Mouse (Mus musculus) CD4-positive, CD25-positive, alpha-beta regulatory T cell, adult 2 months (primary cell): ENCODE measurements around the gene Sass6.
"Not testable (repeated sequence)": the region's sequence is repeated elsewhere in the genome, so short reads cannot be mapped to it uniquely, and the experiment has no call there.

Experiments
- DNase-seq: peaks from one replicate; pipeline ENCODE4 v3.0.0-alpha.2; 2012; ENCODE audit warnings: low read depth, low spot score

The Sass6 gene

GRCm38 (mm10) chr3:116661870-116662414 lies 67.2 kb downstream of the Sass6 start:
- DNase-seq, result no peak

GRCm38 (mm10) chr3:116662463-116662863 lies 67.7 kb downstream of the Sass6 start, which contains the start of gene Mfsd14a:
TSS of gene Mfsd14a (minus strand) at chr3:116662677.
- peak; percentile 99 for DNase-seq

- not testable (repeated sequence) for DNase-seq
These were observed 69.5 kb downstream of the Sass6 start for GRCm38 (mm10) chr3:116664281-116664680.
